Mouse (Mus musculus) stomach, adult 2 months (tissue): ENCODE measurements around the gene 1700030J22Rik. TPM values are rescaled to one million over a fixed set of nuclear protein-coding genes. Genes with fewer than 3 reads are reported as not detected.

Experiments
- polyA plus RNA-seq: library from polyadenylated mRNA; depleted of rRNA; stranded (reverse); fragments of >200 nt; gene quantifications from 2 replicates; pipeline ENCODE4 v1.2.3, GENCODE M21; 2012; rRNA removed

1700030J22Rik gene
- polyA plus RNA-seq: 0.08 TPM in 1 of 2 replicates, not detected in the other

GRCm38 (mm10) chr8:116978631-116979256 is at the start of gene 1700030J22Rik:
TSS of gene 1700030J22Rik (minus strand) at chr8:116978959.

GRCm38 (mm10) chr8:116993095-116993867 is 14.5 kb upstream of the 1700030J22Rik start, which contains the start of gene Gcsh:
TSS of gene Gcsh (minus strand) at chr8:116993537.

GRCm38 (mm10) chr8:116943161-116943554 is 35.6 kb downstream of the 1700030J22Rik start, which contains the start of gene Atmin:
TSS of gene Atmin (plus strand) at chr8:116943393.

GRCm38 (mm10) chr8:116921337-116922059 is 57.3 kb downstream of the 1700030J22Rik start, which contains the start of the genes Cmc2 and Cenpn:
TSS of gene Cmc2 (minus strand) at chr8:116921455.
TSS of gene Cenpn (plus strand) at chr8:116921730.

Other genes with a start within 250 kb of the 1700030J22Rik start
- 0.18 and 0.37 TPM in 2 replicates for gene Cdyl2, start 246.0 kb downstream of the 1700030J22Rik start, polyA plus RNA-seq
- 1.8 and 2.4 TPM in 2 replicates for gene Cmc2, start 57.5 kb downstream of the 1700030J22Rik start, polyA plus RNA-seq
- gene Cenpn, start 57.2 kb downstream of the 1700030J22Rik start, polyA plus RNA-seq: 0.97 and 1.2 TPM in 2 replicates
- 4.3 and 4.7 TPM in 2 replicates for gene Atmin, start 35.6 kb downstream of the 1700030J22Rik start, polyA plus RNA-seq
- 6.5 and 8.3 TPM in 2 replicates for gene Gcsh, start 14.6 kb upstream of the 1700030J22Rik start, polyA plus RNA-seq
- 0.02 TPM in 1 of 2 replicates, not detected in the other for gene Pkd1l2, start 103.5 kb upstream of the 1700030J22Rik start, polyA plus RNA-seq
- gene Bco1, start 116.9 kb upstream of the 1700030J22Rik start, polyA plus RNA-seq: 0.22 and 0.24 TPM in 2 replicates
- 1.9 and 2.9 TPM in 2 replicates for gene Gan, start 179.2 kb upstream of the 1700030J22Rik start, polyA plus RNA-seq